Mouse (Mus musculus) spleen, adult 12 weeks (tissue): ENCODE data around the gene Hist1h3d.
"Not testable (repeated sequence)": the region's sequence is repeated elsewhere in the genome, so short reads cannot be mapped to it uniquely, and the experiment has no call there.

Experiments used
- DNase-seq: peaks from one replicate; pipeline ENCODE4 v3.0.0; 2022; ENCODE audit warnings: low spot score

The Hist1h3d gene

GRCm38 (mm10) chr13:23564482-23564881, 11.1 kb upstream of the Hist1h3d start:
- DNase-seq, result no peak

GRCm38 (mm10) chr13:23570261-23571021, 5.1 kb upstream of the Hist1h3d start:
- not testable (repeated sequence) for DNase-seq

- DNase-seq, result peak; percentile 81
Observed at GRCm38 (mm10) chr13:23571022-23571503, 4.5 kb upstream of the Hist1h3d start, which contains the start of the genes Hist1h2ae and Hist1h2bg. TSS of gene Hist1h2ae (minus strand) at chr13:23571220. TSS of gene Hist1h2bg (plus strand) at chr13:23571396.

- DNase-seq, result not testable (repeated sequence)
Observed at GRCm38 (mm10) chr13:23571504-23572217, 3.9 kb upstream of the Hist1h3d start.

- DNase-seq, result no peak
Observed at GRCm38 (mm10) chr13:23572218-23573033, 3.1 kb upstream of the Hist1h3d start.

- not testable (repeated sequence) for DNase-seq
Observed at GRCm38 (mm10) chr13:23573034-23573897, 2.3 kb upstream of the Hist1h3d start.

GRCm38 (mm10) chr13:23573898-23574524, 1.6 kb upstream of the Hist1h3d start, which contains the start of the genes Hist1h2bf and Hist1h2ad:
TSS of gene Hist1h2bf (minus strand) at chr13:23574196.
TSS of gene Hist1h2ad (plus strand) at chr13:23574381.
- DNase-seq, result peak; percentile 85

GRCm38 (mm10) chr13:23574546-23575170, 905 bp upstream of the Hist1h3d start:
- not testable (repeated sequence) for DNase-seq

- DNase-seq, result not testable (repeated sequence)
Observed at GRCm38 (mm10) chr13:23575864-23576313, 326 bp downstream of the Hist1h3d start.

- no peak for DNase-seq
Observed at GRCm38 (mm10) chr13:23576351-23576881, 853 bp downstream of the Hist1h3d start.

- no peak for DNase-seq
Observed at GRCm38 (mm10) chr13:23576906-23577639, 1.5 kb downstream of the Hist1h3d start.

GRCm38 (mm10) chr13:23577835-23578234, 2.3 kb downstream of the Hist1h3d start:
- DNase-seq, result no peak

- DNase-seq, result peak; percentile 97
Observed at GRCm38 (mm10) chr13:23581408-23582218, 6.0 kb downstream of the Hist1h3d start, which contains the start of gene Hist1h4d. TSS of gene Hist1h4d (plus strand) at chr13:23581598.

- no peak for DNase-seq
Observed at GRCm38 (mm10) chr13:23582219-23583056, 6.9 kb downstream of the Hist1h3d start.

- no peak for DNase-seq
Observed at GRCm38 (mm10) chr13:23583387-23584068, 8.0 kb downstream of the Hist1h3d start.

GRCm38 (mm10) chr13:23584331-23584730, 8.8 kb downstream of the Hist1h3d start:
- no peak for DNase-seq
